Mouse (Mus musculus) stomach, embryonic 15.5 days (tissue): ENCODE results near the gene Ntm. TPM values are rescaled to one million over a fixed set of nuclear protein-coding genes. Genes with fewer than 3 reads are reported as not detected.

Source experiments
- ATAC-seq: fragments of 200-750 bp; cut with Nextera tagmentation; 2 replicates; pipeline ENCODE4 v1.8.0; 2017; ENCODE audit warnings: low read depth, moderate number of reproducible peaks, moderate TSS enrichment; ENCODE audit not compliant: insufficient read depth, low FRiP score
- H3K27ac ChIP-seq: fragments of 300-500 bp; sonication (generic); 2 replicates; pipeline ENCODE4 v1.5.1; 2015; ENCODE audit warnings: mild to moderate bottlenecking, inconsistent platforms
- H3K27me3 ChIP-seq: fragments of 300-500 bp; sonication (generic); replicated peaks from 2 replicates; pipeline ENCODE4 v1.6.1; 2015; ENCODE audit warnings: inconsistent platforms
- H3K36me3 ChIP-seq: fragments of 300-500 bp; sonication (generic); 2 replicates; pipeline ENCODE4 v1.6.1; 2015; ENCODE audit warnings: inconsistent platforms
- H3K4me1 ChIP-seq: fragments of 300-500 bp; sonication (generic); 2 replicates; pipeline ENCODE4 v1.6.1; 2015; ENCODE audit warnings: inconsistent platforms
- H3K4me2 ChIP-seq: fragments of 300-500 bp; sonication (generic); 2 replicates; pipeline ENCODE4 v1.6.1; 2015; ENCODE audit warnings: mild to moderate bottlenecking, inconsistent platforms
- H3K4me3 ChIP-seq: fragments of 300-500 bp; sonication (generic); replicated peaks from 2 replicates; pipeline ENCODE4 v1.5.1; 2015; ENCODE audit warnings: inconsistent platforms
- H3K9ac ChIP-seq: fragments of 300-500 bp; sonication (generic); 2 replicates; pipeline ENCODE4 v1.6.1; 2015; ENCODE audit warnings: inconsistent platforms
- H3K9me3 ChIP-seq: fragments of 300-500 bp; sonication (generic); 2 replicates; pipeline ENCODE4 v1.6.1; 2016; ENCODE audit warnings: inconsistent platforms
- WGBS: fragments of 180-500 bp; shearing (Covaris S2); methylation state at CpG from one replicate; pipeline ENCODE4 v1.1.7; 2015; 5-methylcytosine and 5-hydroxymethylcytosine counted together
- polyA plus RNA-seq: library from polyadenylated mRNA; unstranded; fragments of >200 nt; fragmentation: Nextera tagmentation; extraction: Ambion mirVana; gene quantifications from 2 replicates; pipeline ENCODE4 v1.2.1, GENCODE M21; 2015

Gene Ntm
- polyA plus RNA-seq, 1 experiment from 2014 or later = 14.5 TPM

DNA sequence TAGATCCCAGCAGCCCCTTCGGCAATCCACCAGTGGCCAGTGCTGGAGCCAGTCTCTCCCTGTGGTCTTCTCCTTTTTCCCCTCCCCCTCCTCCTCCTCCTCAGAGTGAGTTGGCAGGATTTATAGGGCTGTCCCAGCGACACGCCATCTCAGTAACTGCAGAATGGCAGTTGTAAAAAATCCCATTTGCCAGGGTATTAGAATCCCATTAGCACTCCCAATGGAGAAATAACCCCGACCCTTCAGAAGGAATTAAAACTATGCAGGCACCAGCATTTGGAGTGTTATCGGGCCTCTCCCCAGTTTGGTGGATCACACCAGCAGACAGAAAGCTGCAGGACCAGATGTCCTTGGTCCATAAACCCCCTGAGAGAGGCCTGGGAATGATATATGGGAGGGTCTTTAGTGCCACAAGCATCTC is 135.7 kb downstream of the Ntm start:
- Histone ChIP-seq H3K27ac (no peak overlapping the region), H3K4me3 (no peak overlapping the region), H3K9ac (no peak overlapping the region), H3K4me1 (no peaks in the 10 kb centered on the region), H3K27me3 (no peaks in the 10 kb centered on the region), H3K36me3 (no peaks in the 10 kb centered on the region), H3K4me2 (no peak overlapping the region), H3K9me3 (no peaks in the 10 kb centered on the region)
- WGBS = 39% methylated on average over 5 of the region's 5 CpGs
- ATAC-seq = no peak

- 88% methylated on average over 5 of the region's 5 CpGs for WGBS
- no peaks in the 10 kb centered on the region for H3K9me3 ChIP-seq
Observed at GRCm38 (mm10) chr9:29825236-29825635, 137.7 kb downstream of the Ntm start.

GRCm38 (mm10) chr9:29823716-29824115 is 139.2 kb downstream of the Ntm start:
- Histone ChIP-seq H3K36me3 (no peaks in the 10 kb centered on the region), H3K4me3 (no peak overlapping the region), H3K27ac (no peak overlapping the region), H3K9me3 (no peaks in the 10 kb centered on the region), H3K4me1 (no peaks in the 10 kb centered on the region), H3K9ac (no peak overlapping the region), H3K27me3 (no peaks in the 10 kb centered on the region), H3K4me2 (no peak overlapping the region)
- no peak for ATAC-seq
- WGBS = 82% methylated on average over 4 of the region's 4 CpGs

More at GRCm38 (mm10) chr9:29825236-29825635, 137.7 kb downstream of the Ntm start:
- Histone ChIP-seq H3K36me3 (no peaks in the 10 kb centered on the region), H3K9ac (no peak overlapping the region), H3K4me1 (no peaks in the 10 kb centered on the region), H3K27me3 (no peaks in the 10 kb centered on the region), H3K4me3 (no peak overlapping the region), H3K4me2 (no peak overlapping the region), H3K27ac (no peak overlapping the region)
- ATAC-seq = no peak

- Histone ChIP-seq H3K36me3 (no peaks in the 10 kb centered on the region), H3K9ac (no peak overlapping the region), H3K9me3 (no peaks in the 10 kb centered on the region), H3K27me3 (no peaks in the 10 kb centered on the region), H3K4me3 (no peak overlapping the region), H3K4me2 (no peak overlapping the region), H3K4me1 (no peaks in the 10 kb centered on the region), H3K27ac (no peak overlapping the region)
- no peak for ATAC-seq
- 82% methylated on average over 5 of the region's 5 CpGs for WGBS
Observed at GRCm38 (mm10) chr9:29812685-29813084, 150.3 kb downstream of the Ntm start.

DNA sequence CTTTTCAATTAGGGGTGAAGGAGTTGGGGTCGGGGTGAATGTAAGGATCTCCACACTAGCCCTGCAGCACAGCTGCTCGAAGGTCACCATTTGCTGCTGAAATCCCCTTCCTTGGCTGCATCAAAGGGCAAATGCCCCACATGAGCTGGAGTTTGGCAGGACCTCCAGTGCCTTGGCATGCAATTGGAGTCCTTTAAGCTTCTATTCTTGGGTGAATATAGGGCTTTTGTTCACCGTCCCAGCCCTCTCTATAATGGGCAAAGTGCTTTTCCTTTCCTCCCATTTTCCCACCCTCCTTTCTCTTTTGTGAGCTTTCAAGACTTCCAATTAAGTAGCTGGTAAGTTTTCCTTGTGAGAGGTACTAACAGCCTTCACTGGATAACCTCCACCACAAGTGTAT is 156.2 kb downstream of the Ntm start:
- Histone ChIP-seq H3K4me1 (no peaks in the 10 kb centered on the region), H3K9me3 (no peaks in the 10 kb centered on the region), H3K27ac (no peak overlapping the region), H3K4me3 (no peak overlapping the region), H3K36me3 (no peaks in the 10 kb centered on the region), H3K9ac (no peak overlapping the region), H3K27me3 (no peaks in the 10 kb centered on the region), H3K4me2 (no peak overlapping the region)
- 51% methylated on average over 3 of the region's 3 CpGs for WGBS
- no peak for ATAC-seq

- H3K4me3 ChIP-seq = no peak overlapping the region
- H3K4me2 ChIP-seq = no peak overlapping the region
- ATAC-seq = no peak
- H3K9ac ChIP-seq = no peak overlapping the region
- no peaks in the 10 kb centered on the region for H3K9me3 ChIP-seq
- H3K36me3 ChIP-seq = no peaks in the 10 kb centered on the region
- 93% methylated on average over 9 of the region's 9 CpGs for WGBS
- no peaks in the 10 kb centered on the region for H3K4me1 ChIP-seq
- no peak overlapping the region for H3K27ac ChIP-seq
- H3K27me3 ChIP-seq = no peaks in the 10 kb centered on the region
Observed at GRCm38 (mm10) chr9:29804483-29804882, 158.5 kb downstream of the Ntm start.

DNA sequence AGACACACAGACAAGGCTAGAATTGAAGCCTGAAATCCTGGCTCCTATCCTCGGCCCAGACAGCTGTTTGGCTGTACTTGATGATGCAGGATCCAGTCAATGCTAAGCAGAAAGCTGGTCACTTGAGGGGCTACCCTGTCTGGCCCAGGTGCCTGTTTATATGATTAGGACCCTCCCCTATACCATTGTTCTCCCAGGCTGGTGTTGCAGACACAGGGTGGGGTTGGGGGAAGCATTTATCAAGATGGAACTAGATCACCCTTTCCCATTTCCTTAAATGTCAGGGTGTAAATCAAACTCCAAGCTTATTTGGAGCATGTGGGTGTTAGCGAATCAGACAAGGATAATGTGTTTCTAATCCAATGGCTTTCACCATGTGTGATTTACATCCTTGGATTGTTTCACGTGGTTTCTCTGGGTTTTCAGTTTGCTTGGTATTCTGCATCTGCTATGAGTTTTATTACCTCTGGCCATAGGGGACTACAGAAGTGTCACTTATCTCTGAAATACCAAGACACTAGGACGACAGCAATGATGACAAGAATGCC is 159.1 kb downstream of the Ntm start:
- Histone ChIP-seq H3K9ac (no peak overlapping the region), H3K4me2 (no peak overlapping the region), H3K4me1 (no peaks in the 10 kb centered on the region), H3K9me3 (no peaks in the 10 kb centered on the region), H3K27ac (no peak overlapping the region), H3K4me3 (no peak overlapping the region), H3K27me3 (no peaks in the 10 kb centered on the region), H3K36me3 (no peaks in the 10 kb centered on the region)
- ATAC-seq = no peak
- 47% methylated on average over 4 of the region's 4 CpGs for WGBS

DNA sequence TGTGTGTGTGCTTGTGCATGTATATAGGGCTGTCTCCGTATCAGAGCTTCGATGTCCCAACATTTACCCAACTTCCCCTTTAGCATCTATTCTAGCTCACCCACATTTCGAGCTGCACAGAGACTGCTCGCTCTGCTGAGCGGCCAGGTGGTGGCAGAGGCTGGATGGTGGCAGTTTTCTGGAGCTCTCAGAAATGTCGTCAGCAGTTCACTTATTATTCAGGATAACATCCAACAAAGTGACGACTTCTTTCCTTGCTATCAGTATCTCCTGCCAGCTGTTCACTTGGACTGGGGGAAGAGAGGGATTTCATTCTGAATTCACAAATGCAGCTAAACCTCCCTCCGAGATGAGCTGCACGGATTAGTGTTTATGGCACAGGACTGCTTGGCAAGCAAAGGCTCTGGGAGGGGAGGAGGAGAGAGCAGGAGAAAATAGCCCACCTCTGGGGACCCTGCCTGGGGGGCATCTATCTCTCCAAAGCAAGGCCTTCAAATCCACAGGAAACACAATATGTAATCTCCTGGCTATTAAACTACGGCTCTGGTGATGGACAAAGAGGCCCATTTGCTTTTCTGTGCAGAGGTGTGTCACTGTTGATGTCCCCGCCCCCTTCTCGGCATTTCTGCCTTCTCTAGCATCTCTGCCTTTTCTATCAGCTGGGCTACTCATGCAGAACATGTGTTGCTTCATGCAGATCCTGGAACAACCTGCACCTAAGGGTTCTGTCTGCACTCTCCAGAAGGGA is 159.8 kb downstream of the Ntm start:
- no peaks in the 10 kb centered on the region for H3K9me3 ChIP-seq
- no peak overlapping the region for H3K4me2 ChIP-seq
- H3K4me1 ChIP-seq = no peaks in the 10 kb centered on the region
- H3K4me3 ChIP-seq = no peak overlapping the region
- ATAC-seq = no peak
- 51% methylated on average over 12 of the region's 12 CpGs for WGBS
- no peak overlapping the region for H3K27ac ChIP-seq
- no peaks in the 10 kb centered on the region for H3K36me3 ChIP-seq
- H3K27me3 ChIP-seq = no peaks in the 10 kb centered on the region
- no peak overlapping the region for H3K9ac ChIP-seq

DNA sequence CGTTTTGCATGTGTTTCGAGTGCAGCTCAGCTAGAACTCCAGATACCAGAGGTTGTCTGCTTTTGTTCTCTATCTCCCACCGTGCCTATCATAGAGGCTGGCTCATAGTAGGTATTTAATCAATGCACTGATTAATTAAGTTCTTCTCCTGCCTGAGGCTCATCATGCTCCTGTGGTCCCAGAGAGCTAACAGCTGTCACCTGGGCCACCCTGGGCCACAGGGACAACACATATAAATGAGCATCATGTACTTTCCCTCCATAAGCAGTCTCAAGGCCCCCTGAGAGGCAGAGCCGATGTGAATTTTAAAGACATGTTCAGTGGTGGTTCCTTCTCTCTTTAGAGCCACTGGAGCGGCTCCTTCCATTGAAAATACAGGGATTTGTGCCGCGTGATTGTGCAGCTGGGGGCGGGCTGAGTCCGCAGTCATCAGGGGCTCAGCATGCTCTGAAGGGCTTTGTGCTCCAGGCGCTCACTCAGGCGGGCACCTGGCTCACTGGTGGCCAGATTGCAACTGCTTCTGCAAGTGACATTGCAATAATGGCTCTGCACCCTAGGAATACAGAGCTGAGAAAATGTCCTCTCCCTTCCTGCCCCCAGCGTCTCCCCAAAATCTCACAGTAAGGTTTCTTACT is 160.8 kb downstream of the Ntm start:
- H3K4me1 ChIP-seq = no peaks in the 10 kb centered on the region
- ATAC-seq = no peak
- no peaks in the 10 kb centered on the region for H3K36me3 ChIP-seq
- no peaks in the 10 kb centered on the region for H3K27me3 ChIP-seq
- no peak overlapping the region for H3K27ac ChIP-seq
- H3K4me3 ChIP-seq = no peak overlapping the region
- WGBS = 62% methylated on average over 12 of the region's 12 CpGs
- no peak overlapping the region for H3K4me2 ChIP-seq
- H3K9me3 ChIP-seq = no peaks in the 10 kb centered on the region
- H3K9ac ChIP-seq = no peak overlapping the region

DNA sequence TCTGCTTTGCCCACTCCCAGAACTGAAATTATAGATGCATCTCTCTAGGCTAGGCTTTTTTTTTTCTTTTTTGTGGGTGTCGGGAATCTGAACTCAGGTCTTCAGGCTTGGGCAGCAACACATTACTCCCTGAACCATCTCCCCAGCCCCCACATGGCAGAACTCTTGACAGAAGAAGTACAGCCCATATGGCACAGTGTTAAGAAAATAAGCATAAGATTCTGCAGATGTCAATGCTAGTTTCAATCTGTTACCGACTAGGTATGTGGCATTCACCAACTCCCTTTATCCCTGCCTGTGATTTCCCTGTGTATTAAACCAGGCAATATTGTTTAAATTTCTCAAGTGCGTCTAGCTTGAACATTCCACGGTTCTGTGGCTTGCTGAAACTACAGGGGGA is 166.7 kb downstream of the Ntm start:
- Histone ChIP-seq H3K9me3 (no peaks in the 10 kb centered on the region), H3K36me3 (no peaks in the 10 kb centered on the region), H3K27me3 (no peaks in the 10 kb centered on the region), H3K4me1 (no peaks in the 10 kb centered on the region), H3K9ac (no peak overlapping the region), H3K4me3 (no peak overlapping the region), H3K27ac (no peak overlapping the region), H3K4me2 (no peak overlapping the region)
- ATAC-seq = no peak
- 70% methylated on average over 4 of the region's 4 CpGs for WGBS

GRCm38 (mm10) chr9:29791199-29791915 is 171.6 kb downstream of the Ntm start:
- Histone ChIP-seq H3K4me2 (no peak overlapping the region), H3K27me3 (no peaks in the 10 kb centered on the region), H3K4me3 (no peak overlapping the region), H3K27ac (no peak overlapping the region), H3K9me3 (no peaks in the 10 kb centered on the region), H3K4me1 (no peaks in the 10 kb centered on the region), H3K9ac (no peak overlapping the region), H3K36me3 (no peaks in the 10 kb centered on the region)
- no peak for ATAC-seq
- 64% methylated on average over 10 of the region's 10 CpGs for WGBS

DNA sequence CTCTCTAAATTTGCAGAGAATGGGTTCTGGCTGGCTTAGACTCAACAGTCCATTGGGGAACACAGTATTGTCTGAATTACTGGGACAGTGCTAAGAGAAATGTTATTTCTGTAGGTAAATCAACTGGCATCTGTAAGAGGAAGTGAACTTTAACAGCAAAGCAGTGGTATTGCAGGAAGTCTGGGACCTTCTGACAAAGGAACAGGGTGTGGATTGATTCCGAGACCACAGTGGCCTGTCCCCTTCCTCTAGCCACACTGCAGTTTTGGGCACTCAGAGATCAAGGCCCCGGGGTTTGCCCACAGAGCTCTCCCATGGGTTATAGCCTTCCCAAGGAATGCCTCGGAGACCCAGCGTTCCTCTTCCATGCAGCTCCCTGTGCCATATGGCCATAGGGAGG is 172.9 kb downstream of the Ntm start:
- Histone ChIP-seq H3K4me2 (no peak overlapping the region), H3K27me3 (no peaks in the 10 kb centered on the region), H3K4me3 (no peak overlapping the region), H3K9ac (no peak overlapping the region), H3K9me3 (no peaks in the 10 kb centered on the region), H3K36me3 (no peaks in the 10 kb centered on the region), H3K4me1 (no peaks in the 10 kb centered on the region), H3K27ac (no peak overlapping the region)
- 75% methylated on average over 4 of the region's 4 CpGs for WGBS
- ATAC-seq = no peak
